Mouse (Mus musculus) olfactory bulb, adult 2 months (tissue): ENCODE data around the gene Cd300a.

Experiments used
- CTCF ChIP-seq: fragments of 200-500 bp; IDR thresholded peaks from 2 replicates; pipeline ENCODE4 v1.5.1; 2012; ENCODE audit warnings: low read depth, mild to moderate bottlenecking, low read length, moderate library complexity; ENCODE audit not compliant: insufficient read depth
- POLR2A ChIP-seq: fragments of 200-500 bp; IDR thresholded peaks from 2 replicates; pipeline ENCODE4 v1.6.1; 2012; ENCODE audit warnings: mild to moderate bottlenecking, low read depth, low read length, moderate library complexity; ENCODE audit not compliant: insufficient read depth

GRCm38 (mm10) chr11:114923961-114924360 is 34.1 kb downstream of the Cd300a start:
- TF ChIP-seq CTCF (no peak), POLR2A (no peak)
